8 mouse cellular contexts compared by ENCODE assay signal in the genomic region with DNA sequence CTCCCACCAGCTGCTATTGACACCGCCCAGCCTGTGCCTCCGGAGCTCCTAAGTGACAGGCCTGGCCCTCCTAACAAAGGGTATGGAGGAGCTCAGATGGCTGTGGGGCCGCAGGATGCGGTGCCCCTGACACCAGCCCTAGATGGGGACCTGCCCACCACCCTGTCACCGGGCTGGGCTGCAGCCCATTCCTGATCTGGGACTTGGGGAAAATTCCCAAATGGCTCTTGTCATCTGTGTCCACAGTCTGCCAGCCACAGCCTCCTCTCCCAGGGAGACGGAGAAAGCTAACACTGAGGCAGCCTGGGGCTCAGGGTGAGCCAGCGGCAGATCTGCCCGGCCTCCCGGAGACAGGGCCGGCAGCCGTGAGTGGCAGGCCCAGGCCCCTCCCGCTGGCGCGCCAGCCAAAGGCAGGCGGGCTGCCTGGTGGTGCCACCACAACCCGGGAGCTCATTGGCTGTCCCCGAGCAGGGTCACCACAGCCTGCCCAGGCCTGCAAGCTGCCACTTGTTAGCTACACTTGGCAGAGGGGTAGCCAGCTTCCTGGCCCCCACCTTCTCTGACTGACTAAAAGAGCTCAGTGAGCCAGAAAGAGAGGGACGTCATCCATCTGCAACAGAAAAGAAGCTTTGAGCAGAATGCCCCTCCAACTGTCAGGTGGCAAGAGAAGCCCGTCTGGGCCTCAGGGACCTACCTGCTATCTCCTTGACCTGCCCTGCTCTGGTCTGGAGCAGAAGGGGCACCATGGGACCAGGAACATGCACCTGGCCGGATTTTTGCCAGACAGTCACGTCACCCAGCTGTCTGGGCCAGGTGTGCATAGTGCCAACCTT. TPM values are rescaled to one million over a fixed set of nuclear protein-coding genes. Genes with fewer than 3 reads are reported as not detected.
DNase-seq lines count a peak whose midpoint lies in the region; ATAC-seq lines count a peak whose summit lies in the region.

No protein-coding gene starts in this region.

- ATAC-seq in hindbrain, embryonic 14.5 days (ENCODE audit: low FRiP score), result peak; percentile 92

- no peak overlapping the region for H3K4me3 ChIP-seq in hindbrain, embryonic 14.5 days (replicated peaks; ENCODE audit: low read length)

- DNase-seq in R1 (ENCODE audit: low read depth, low spot score), result peak; percentile 66
- DNase-seq in cerebellum, postnatal 10 days, result peak; percentile 90 to 96
- peak; percentile 86 to 92 for DNase-seq in frontal cortex, postnatal 14 days (ENCODE audit: low spot score in 2 of 2)
- peak; percentile 82 for DNase-seq in hindbrain, embryonic 14.5 days (ENCODE audit: low spot score)
- peak; percentile 93 for DNase-seq in left cerebral cortex, adult 11 months (ENCODE audit: low spot score)
- DNase-seq in lung, postnatal 36 days, result peak; percentile 96
- peak; percentile 85 to 89 for DNase-seq in right cerebral cortex, adult 2 months (ENCODE audit: low spot score in 2 of 2)
- peak; percentile 70 for DNase-seq in urinary bladder, postnatal 25 days (ENCODE audit: low spot score)

- H3K27me3 ChIP-seq in hindbrain, embryonic 14.5 days (ENCODE audit: control insufficient read depth, insufficient read depth, low read length), result no peaks in the 10 kb centered on the region

- no peaks in the 10 kb centered on the region for H3K9me3 ChIP-seq in hindbrain, embryonic 14.5 days (ENCODE audit: control insufficient read depth, low read length)

- 6% methylated on average over 21 of the region's 21 CpGs for WGBS in hindbrain, embryonic 14.5 days

- peak overlapping the region; percentile 55 for H3K9ac ChIP-seq in hindbrain, embryonic 14.5 days

- peaks cover 17% of the 10 kb centered on the region; the same call in 1 of the 2 replicates for H3K36me3 ChIP-seq in hindbrain, embryonic 14.5 days (replicated peaks; ENCODE audit: control insufficient read depth, insufficient read depth)

- H3K4me1 ChIP-seq in hindbrain, embryonic 14.5 days (replicated peaks; ENCODE audit: control insufficient read depth, insufficient read depth, low read length), result peaks cover 65% of the 10 kb centered on the region

- peak overlapping the region; percentile 26 for H3K4me2 ChIP-seq in hindbrain, embryonic 14.5 days (replicated peaks)

- H3K27ac ChIP-seq in hindbrain, embryonic 14.5 days, result peak overlapping the region; percentile 97

RNA-seq across cellular contexts. Expression of gene Dnajb12, which starts 20.2 kb away (rescaled TPM):
- polyA plus RNA-seq in hindbrain, embryonic 14.5 days (2014; fragmentation: Nextera tagmentation; extraction: Ambion mirVana), result 20.6 and 22.5 TPM in 2 replicates

RNA-seq across cellular contexts. Expression of gene Ddit4, which starts 52.1 kb away (rescaled TPM):
- 8.8 and 10.5 TPM in 2 replicates for polyA plus RNA-seq in hindbrain, embryonic 14.5 days (2014; fragmentation: Nextera tagmentation; extraction: Ambion mirVana)
